Mouse (Mus musculus): Measurements from ENCODE around the gene Nckap5.
A peak's percentile ranks its signal among the peaks of the same experiment; 100 is the strongest.
"Not testable (repeated sequence)": the region's sequence is repeated elsewhere in the genome, so short reads cannot be mapped to it uniquely, and the experiment has no call there.

Nckap5 gene

GRCm38 (mm10) chr1:126830031-126830927, at the start of gene Nckap5:
Gene Nckap5 (minus strand): TSS chr1:126830799.
- peak; percentile 19 for DNase-seq

- no peak for DNase-seq
Observed at GRCm38 (mm10) chr1:126877495-126877894, 46.9 kb upstream of the Nckap5 start.

GRCm38 (mm10) chr1:126868372-126868771, 37.8 kb upstream of the Nckap5 start:
- no peak for DNase-seq

GRCm38 (mm10) chr1:126867912-126868311, 37.3 kb upstream of the Nckap5 start:
- no peak for DNase-seq

GRCm38 (mm10) chr1:126865591-126866086, 35.0 kb upstream of the Nckap5 start:
- DNase-seq, result peak; percentile 56

- DNase-seq, result no peak
Observed at GRCm38 (mm10) chr1:126861816-126862215, 31.2 kb upstream of the Nckap5 start.

GRCm38 (mm10) chr1:126860537-126860936, 29.9 kb upstream of the Nckap5 start:
- DNase-seq, result no peak

- no peak for DNase-seq
Observed at GRCm38 (mm10) chr1:126849481-126849880, 18.9 kb upstream of the Nckap5 start.

- no peak for DNase-seq
Observed at GRCm38 (mm10) chr1:126846317-126846716, 15.7 kb upstream of the Nckap5 start.

- no peak for DNase-seq
Observed at GRCm38 (mm10) chr1:126832885-126833284, 2.3 kb upstream of the Nckap5 start.

GRCm38 (mm10) chr1:126829031-126829430, 1.6 kb downstream of the Nckap5 start:
- DNase-seq, result no peak

GRCm38 (mm10) chr1:126824841-126825240, 5.8 kb downstream of the Nckap5 start:
- no peak for DNase-seq

GRCm38 (mm10) chr1:126822246-126822645, 8.4 kb downstream of the Nckap5 start:
- no peak for DNase-seq

- no peak for DNase-seq
Observed at GRCm38 (mm10) chr1:126817381-126818034, 13.1 kb downstream of the Nckap5 start.

GRCm38 (mm10) chr1:126806994-126807611, 23.5 kb downstream of the Nckap5 start:
- DNase-seq, result no peak

GRCm38 (mm10) chr1:126806548-126806947, 24.1 kb downstream of the Nckap5 start:
- no peak for DNase-seq

GRCm38 (mm10) chr1:126802405-126802804, 28.2 kb downstream of the Nckap5 start:
- DNase-seq, result no peak

- no peak for DNase-seq
Observed at GRCm38 (mm10) chr1:126801706-126802105, 28.9 kb downstream of the Nckap5 start.

- no peak for DNase-seq
Observed at GRCm38 (mm10) chr1:126799379-126799798, 31.2 kb downstream of the Nckap5 start.

- DNase-seq, result not testable (repeated sequence)
Observed at GRCm38 (mm10) chr1:126780354-126780941, 50.2 kb downstream of the Nckap5 start.

GRCm38 (mm10) chr1:126773947-126774346, 56.7 kb downstream of the Nckap5 start:
- DNase-seq, result not testable (repeated sequence)

- DNase-seq, result no peak
Observed at GRCm38 (mm10) chr1:126766971-126767370, 63.6 kb downstream of the Nckap5 start.

Data from cerebellum, adult 9-11 months (tissue).